Mouse (Mus musculus) cerebellum, adult 2 months (tissue): Measurements from ENCODE around the gene Ppp4c.

Source experiments
- CTCF ChIP-seq: fragments of 200-500 bp; IDR thresholded peaks from 2 replicates; pipeline ENCODE4 v1.5.1; 2011; ENCODE audit warnings: low read depth, mild to moderate bottlenecking, control low read depth, low read length, moderate library complexity, borderline replicate concordance; ENCODE audit not compliant: insufficient read depth
- POLR2A ChIP-seq: fragments of 200-500 bp; IDR thresholded peaks from 2 replicates; pipeline ENCODE4 v1.6.1; 2011; ENCODE audit warnings: low read length, control low read depth, borderline replicate concordance; ENCODE audit not compliant: insufficient read depth

- TF ChIP-seq CTCF: no peak
- no peak for TF ChIP-seq POLR2A
Measured at GRCm38 (mm10) chr7:126792721-126793443, 586 bp upstream of the Ppp4c start.
